Mouse (Mus musculus) olfactory bulb, adult 2 months (tissue): ENCODE data around the gene Dlg2. TPM values are rescaled to one million over a fixed set of nuclear protein-coding genes. Genes with fewer than 3 reads are reported as not detected.

Source experiments
- H3K27ac ChIP-seq: fragments of 200-500 bp; 2 replicates; pipeline ENCODE4 v1.5.1; 2012; ENCODE audit warnings: low read depth, low read length; ENCODE audit not compliant: insufficient read depth
- H3K4me1 ChIP-seq: fragments of 200-500 bp; 2 replicates; pipeline ENCODE4 v1.6.1; 2012; ENCODE audit warnings: low read length; ENCODE audit not compliant: control insufficient read depth, insufficient read depth
- H3K4me3 ChIP-seq: fragments of 200-500 bp; 2 replicates; pipeline ENCODE4 v1.5.1; 2012; ENCODE audit warnings: mild to moderate bottlenecking, low read depth, low read length, moderate library complexity; ENCODE audit not compliant: insufficient read depth
- CTCF ChIP-seq: fragments of 200-500 bp; IDR thresholded peaks from 2 replicates; pipeline ENCODE4 v1.5.1; 2012; ENCODE audit warnings: low read depth, mild to moderate bottlenecking, low read length, moderate library complexity; ENCODE audit not compliant: insufficient read depth
- POLR2A ChIP-seq: fragments of 200-500 bp; IDR thresholded peaks from 2 replicates; pipeline ENCODE4 v1.6.1; 2012; ENCODE audit warnings: mild to moderate bottlenecking, low read depth, low read length, moderate library complexity; ENCODE audit not compliant: insufficient read depth
- WGBS: fragments of 180-500 bp; shearing (Covaris S2); methylation state at CpG from one replicate; pipeline ENCODE4 v1.1.7; 2018; 5-methylcytosine and 5-hydroxymethylcytosine counted together
- polyA plus RNA-seq: library from polyadenylated mRNA; stranded (reverse); fragments of >200 nt; gene quantifications from 2 replicates; pipeline ENCODE4 v1.2.4, GENCODE M21; 2012; ENCODE audit warnings: low replicate concordance; ENCODE audit not compliant: missing spikeins, insufficient read depth, insufficient read length

Dlg2 gene
- polyA plus RNA-seq, 1 experiment, result not detected

DNA sequence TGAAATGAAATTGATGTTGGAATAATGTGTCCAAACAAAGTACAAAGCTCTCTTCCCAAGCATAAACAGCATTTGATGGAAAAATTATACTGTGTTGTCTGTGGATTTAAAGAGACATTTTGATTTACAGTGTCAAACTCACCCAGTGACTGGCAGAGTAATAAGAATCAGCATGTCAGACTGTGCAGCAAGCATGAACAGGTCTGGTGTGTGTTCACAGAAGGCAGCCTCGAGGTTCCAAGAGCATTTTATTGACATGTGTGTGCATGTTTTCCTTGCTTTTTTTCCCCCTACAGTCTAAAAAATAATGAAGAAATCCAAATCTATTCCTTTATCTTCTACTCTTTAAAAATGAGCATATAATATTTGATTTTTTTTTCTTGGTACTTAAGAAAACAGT lies 1924.1 kb downstream of the Dlg2 start:
- WGBS, result 32% methylated on average over 1 of the region's 1 CpGs
- Histone ChIP-seq H3K4me3 (no peak overlapping the region), H3K4me1 (peaks cover 2% of the 10 kb centered on the region; the same call in 1 of the 2 replicates), H3K27ac (no peak overlapping the region)
- no peak for TF ChIP-seq POLR2A
- TF ChIP-seq CTCF, result no peak

- no peaks in the 10 kb centered on the region; the same call in 1 of the 2 replicates for H3K4me1 ChIP-seq
- H3K4me3 ChIP-seq, result no peak overlapping the region
- WGBS, result 36% methylated on average over 4 of the region's 4 CpGs
- H3K27ac ChIP-seq, result no peak overlapping the region
- TF ChIP-seq CTCF (no peak), POLR2A (no peak)
Observed at GRCm38 (mm10) chr7:92401001-92401688, 1924.7 kb downstream of the Dlg2 start.

DNA sequence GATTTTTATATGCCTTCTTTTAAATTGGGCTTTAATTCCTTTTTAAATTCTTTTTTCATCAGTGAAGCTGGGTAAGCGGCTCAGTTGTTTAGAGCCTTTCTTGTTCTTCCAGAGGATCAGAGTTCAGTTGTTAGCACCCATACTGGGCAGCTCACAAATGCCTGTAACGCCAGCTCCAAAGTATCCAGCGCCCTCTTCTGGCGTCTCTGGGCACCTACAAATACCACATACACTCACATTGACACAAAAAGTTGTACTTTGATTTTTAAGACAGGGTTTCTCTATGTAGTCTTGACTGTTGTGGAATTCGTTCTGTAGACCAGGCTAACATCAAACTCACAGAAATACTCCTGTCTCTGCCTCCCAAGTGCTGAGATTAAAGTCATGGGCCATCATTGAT lies 1932.0 kb downstream of the Dlg2 start:
- 68% methylated on average over 5 of the region's 5 CpGs for WGBS
- TF ChIP-seq CTCF (no peak), POLR2A (no peak)
- Histone ChIP-seq H3K4me1 (no peaks in the 10 kb centered on the region), H3K4me3 (no peak overlapping the region), H3K27ac (no peak overlapping the region)

DNA sequence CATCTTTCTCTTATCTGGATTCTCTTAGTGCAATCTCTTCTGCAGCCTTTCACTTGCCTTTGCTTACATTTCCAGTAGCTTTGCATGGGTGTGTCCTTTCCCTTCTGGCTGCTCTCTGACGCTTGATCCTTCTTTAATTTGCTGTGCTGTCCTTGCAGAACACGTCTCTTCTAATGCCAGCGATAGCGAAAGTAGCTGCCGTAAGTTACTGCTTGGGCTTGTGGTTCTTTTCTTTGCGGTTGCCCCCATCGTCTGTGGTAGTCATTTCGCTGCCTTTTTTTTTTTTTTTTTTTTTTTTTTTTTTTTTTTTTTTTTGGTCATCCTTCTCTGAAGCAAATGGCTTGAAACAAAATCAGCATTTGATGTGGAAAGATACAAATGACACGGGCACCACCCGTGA lies 1944.0 kb downstream of the Dlg2 start:
- Histone ChIP-seq H3K4me1 (no peaks in the 10 kb centered on the region), H3K27ac (no peak overlapping the region), H3K4me3 (no peak overlapping the region)
- no peak for TF ChIP-seq POLR2A
- TF ChIP-seq CTCF, result no peak
- WGBS, result 90% methylated on average over 10 of the region's 10 CpGs

GRCm38 (mm10) chr7:92423017-92423416 lies 1946.5 kb downstream of the Dlg2 start:
- 95% methylated on average over 3 of the region's 3 CpGs for WGBS
- TF ChIP-seq CTCF, result no peak
- no peak for TF ChIP-seq POLR2A
- H3K27ac ChIP-seq, result no peak overlapping the region

GRCm38 (mm10) chr7:92424703-92425102 lies 1948.2 kb downstream of the Dlg2 start:
- Histone ChIP-seq H3K4me3 (no peak overlapping the region), H3K4me1 (no peaks in the 10 kb centered on the region), H3K27ac (no peak overlapping the region)
- no peak for TF ChIP-seq POLR2A
- no peak for TF ChIP-seq CTCF
- 37% methylated on average over 3 of the region's 3 CpGs for WGBS

More at GRCm38 (mm10) chr7:92423017-92423416, 1946.5 kb downstream of the Dlg2 start:
- H3K4me1 ChIP-seq, result no peaks in the 10 kb centered on the region
- H3K4me3 ChIP-seq, result no peak overlapping the region

- Histone ChIP-seq H3K4me1 (no peaks in the 10 kb centered on the region), H3K4me3 (no peak overlapping the region), H3K27ac (no peak overlapping the region)
- 88% methylated on average over 4 of the region's 4 CpGs for WGBS
- TF ChIP-seq CTCF, result no peak
- no peak for TF ChIP-seq POLR2A
Observed at GRCm38 (mm10) chr7:92427280-92427679, 1950.8 kb downstream of the Dlg2 start.

DNA sequence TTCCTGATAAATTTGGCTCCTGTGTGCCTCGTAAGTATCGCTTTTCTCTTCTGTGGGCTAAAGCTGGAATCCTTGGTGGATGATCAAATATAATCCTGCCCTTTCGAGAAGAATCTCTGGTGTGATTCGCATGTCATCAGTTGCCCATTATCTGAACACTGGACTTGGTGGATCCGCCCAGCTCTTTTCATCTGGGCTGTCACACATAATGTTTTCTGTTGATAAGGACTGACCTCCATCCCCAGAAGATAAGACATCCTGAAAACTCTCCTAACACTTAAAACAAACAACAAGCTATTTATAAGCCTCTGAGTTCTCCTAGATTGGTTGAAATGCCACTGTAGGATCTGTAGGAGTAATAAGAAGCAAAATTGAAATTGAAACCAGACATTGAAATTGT lies 1952.2 kb downstream of the Dlg2 start:
- TF ChIP-seq POLR2A (no peak), CTCF (no peak)
- H3K4me3 ChIP-seq, result no peak overlapping the region
- H3K27ac ChIP-seq, result no peak overlapping the region
- WGBS, result 89% methylated on average over 5 of the region's 5 CpGs
- no peaks in the 10 kb centered on the region for H3K4me1 ChIP-seq

DNA sequence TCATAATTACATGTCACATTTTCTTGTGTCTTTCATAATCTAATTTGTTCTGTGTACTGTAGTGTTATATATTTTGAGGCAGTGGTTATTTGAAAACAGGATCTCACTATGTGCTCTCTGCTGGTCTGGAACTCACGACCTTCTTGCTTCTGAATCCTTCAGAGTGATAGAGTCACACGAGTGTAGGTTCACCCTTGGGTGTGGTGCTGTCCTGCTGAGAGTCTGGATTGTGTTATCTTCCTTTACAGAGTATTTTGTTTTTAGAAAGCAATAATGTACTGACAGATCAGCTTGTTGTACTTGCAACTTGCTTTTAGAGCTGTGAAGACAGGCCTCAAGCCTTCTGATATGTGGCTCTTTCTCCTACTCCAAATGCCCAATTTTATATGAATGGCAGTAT lies 1953.8 kb downstream of the Dlg2 start:
- no peaks in the 10 kb centered on the region for H3K4me1 ChIP-seq
- H3K27ac ChIP-seq, result no peak overlapping the region
- H3K4me3 ChIP-seq, result no peak overlapping the region
- no peak for TF ChIP-seq POLR2A
- TF ChIP-seq CTCF, result no peak
- WGBS, result 77% methylated on average over 2 of the region's 2 CpGs
